Mouse (Mus musculus): ENCODE data around the gene Perp.

- TF ChIP-seq POLR2A (IDR thresholded peaks at IDR 0.05; ENCODE audit: borderline replicate concordance, low read depth, low read length) (no peak), CTCF (IDR thresholded peaks at IDR 0.05; ENCODE audit: low read depth, low read length) (no peak)
Measured at GRCm38 (mm10) chr10:18870990-18871389, 26.2 kb downstream of the Perp start.
